Mouse (Mus musculus) cerebellum, adult 8-10 months (tissue): ENCODE results near the gene Fry.

Source experiments
- DNase-seq: peaks from one replicate; pipeline ENCODE4 v3.0.0; 2022

Gene Fry

GRCm38 (mm10) chr5:150347845-150348244 lies 229.4 kb downstream of the Fry start:
- no peak for DNase-seq

GRCm38 (mm10) chr5:150348302-150348701 lies 229.9 kb downstream of the Fry start:
- DNase-seq, result no peak

GRCm38 (mm10) chr5:150351191-150351590 lies 232.7 kb downstream of the Fry start:
- no peak for DNase-seq

- DNase-seq, result no peak
Observed at GRCm38 (mm10) chr5:150358671-150359070, 240.2 kb downstream of the Fry start.

GRCm38 (mm10) chr5:150362241-150362640 lies 243.8 kb downstream of the Fry start:
- no peak for DNase-seq

GRCm38 (mm10) chr5:150364621-150365020 lies 246.2 kb downstream of the Fry start:
- DNase-seq, result no peak

GRCm38 (mm10) chr5:150367027-150367426 lies 248.6 kb downstream of the Fry start:
- DNase-seq, result no peak

GRCm38 (mm10) chr5:150370291-150370690 lies 251.8 kb downstream of the Fry start:
- DNase-seq, result no peak

- DNase-seq, result no peak
Observed at GRCm38 (mm10) chr5:150370895-150371294, 252.4 kb downstream of the Fry start.

- no peak for DNase-seq
Observed at GRCm38 (mm10) chr5:150372956-150373355, 254.5 kb downstream of the Fry start.

- no peak for DNase-seq
Observed at GRCm38 (mm10) chr5:150374778-150375559, 256.5 kb downstream of the Fry start.

GRCm38 (mm10) chr5:150378586-150378985 lies 260.1 kb downstream of the Fry start:
- no peak for DNase-seq

- no peak for DNase-seq
Observed at GRCm38 (mm10) chr5:150380767-150381166, 262.3 kb downstream of the Fry start.

GRCm38 (mm10) chr5:150382411-150382810 lies 264.0 kb downstream of the Fry start:
- DNase-seq, result no peak

GRCm38 (mm10) chr5:150384272-150385215 lies 266.1 kb downstream of the Fry start:
- no peak for DNase-seq

- DNase-seq, result no peak
Observed at GRCm38 (mm10) chr5:150385224-150385623, 266.8 kb downstream of the Fry start.

GRCm38 (mm10) chr5:150388623-150389022 lies 270.2 kb downstream of the Fry start:
- no peak for DNase-seq

- DNase-seq, result no peak
Observed at GRCm38 (mm10) chr5:150389589-150390377, 271.3 kb downstream of the Fry start.

- DNase-seq, result no peak
Observed at GRCm38 (mm10) chr5:150390422-150390821, 272.0 kb downstream of the Fry start.

- DNase-seq, result no peak
Observed at GRCm38 (mm10) chr5:150394645-150395044, 276.2 kb downstream of the Fry start.

GRCm38 (mm10) chr5:150402832-150403447 lies 284.5 kb downstream of the Fry start:
- DNase-seq, result no peak

GRCm38 (mm10) chr5:150404867-150405266 lies 286.4 kb downstream of the Fry start:
- no peak for DNase-seq

- DNase-seq, result no peak
Observed at GRCm38 (mm10) chr5:150408979-150409378, 290.5 kb downstream of the Fry start.
